Mouse (Mus musculus) C2C12 (cell line): ENCODE results near the gene Plpp4.

Experiments
- CTCF ChIP-seq: IDR thresholded peaks from one replicate; pipeline ENCODE4 v1.5.1; 2011; ENCODE audit not compliant: control insufficient read depth, insufficient read depth, insufficient read length
- USF1 ChIP-seq: IDR thresholded peaks from one replicate; pipeline ENCODE4 v1.6.1; 2011; ENCODE audit warnings: low read depth, mild to moderate bottlenecking, control low read depth, moderate library complexity

GRCm38 (mm10) chr7:129257374-129258018 is 665 bp downstream of the Plpp4 start:
- TF ChIP-seq USF1 (no peak), CTCF (no peak)
